Mouse (Mus musculus): ENCODE data around the gene Ksr2.
"Not testable (repeated sequence)": the region's sequence is repeated elsewhere in the genome, so short reads cannot be mapped to it uniquely, and the experiment has no call there.

Gene Ksr2

GRCm38 (mm10) chr5:117614331-117615024 is 200.7 kb downstream of the Ksr2 start:
- DNase-seq (ENCODE audit: low read depth, low spot score), result peak; percentile 86

- no peak for DNase-seq (ENCODE audit: low read depth, low spot score)
Observed at GRCm38 (mm10) chr5:117620292-117620691, 206.5 kb downstream of the Ksr2 start.

- no peak for DNase-seq (ENCODE audit: low read depth, low spot score)
Observed at GRCm38 (mm10) chr5:117622221-117622620, 208.4 kb downstream of the Ksr2 start.

- not testable (repeated sequence) for DNase-seq (ENCODE audit: low read depth, low spot score)
Observed at GRCm38 (mm10) chr5:117623206-117623605, 209.4 kb downstream of the Ksr2 start.

GRCm38 (mm10) chr5:117626907-117627306 is 213.1 kb downstream of the Ksr2 start:
- peak; percentile 64 for DNase-seq (ENCODE audit: low read depth, low spot score)

GRCm38 (mm10) chr5:117628351-117628750 is 214.6 kb downstream of the Ksr2 start:
- DNase-seq (ENCODE audit: low read depth, low spot score), result peak; percentile 65

GRCm38 (mm10) chr5:117629570-117629969 is 215.8 kb downstream of the Ksr2 start:
- DNase-seq (ENCODE audit: low read depth, low spot score), result no peak

GRCm38 (mm10) chr5:117635211-117635610 is 221.4 kb downstream of the Ksr2 start:
- DNase-seq (ENCODE audit: low read depth, low spot score), result no peak

GRCm38 (mm10) chr5:117635838-117636237 is 222.0 kb downstream of the Ksr2 start:
- DNase-seq (ENCODE audit: low read depth, low spot score), result no peak

GRCm38 (mm10) chr5:117641585-117641984 is 227.8 kb downstream of the Ksr2 start:
- DNase-seq (ENCODE audit: low read depth, low spot score), result no peak

- DNase-seq (ENCODE audit: low read depth, low spot score), result no peak
Observed at GRCm38 (mm10) chr5:117651238-117651886, 237.6 kb downstream of the Ksr2 start.

- peak; percentile 37 for DNase-seq (ENCODE audit: low read depth, low spot score)
Observed at GRCm38 (mm10) chr5:117658641-117659040, 244.8 kb downstream of the Ksr2 start.

GRCm38 (mm10) chr5:117659596-117659995 is 245.8 kb downstream of the Ksr2 start:
- DNase-seq (ENCODE audit: low read depth, low spot score), result no peak

- no peak for DNase-seq (ENCODE audit: low read depth, low spot score)
Observed at GRCm38 (mm10) chr5:117665181-117665580, 251.4 kb downstream of the Ksr2 start.

- no peak for DNase-seq (ENCODE audit: low read depth, low spot score)
Observed at GRCm38 (mm10) chr5:117667314-117667713, 253.5 kb downstream of the Ksr2 start.

GRCm38 (mm10) chr5:117669265-117669664 is 255.5 kb downstream of the Ksr2 start:
- no peak for DNase-seq (ENCODE audit: low read depth, low spot score)

- no peak for DNase-seq (ENCODE audit: low read depth, low spot score)
Observed at GRCm38 (mm10) chr5:117669843-117670242, 256.0 kb downstream of the Ksr2 start.

- DNase-seq (ENCODE audit: low read depth, low spot score), result no peak
Observed at GRCm38 (mm10) chr5:117671362-117671761, 257.6 kb downstream of the Ksr2 start.

- no peak for DNase-seq (ENCODE audit: low read depth, low spot score)
Observed at GRCm38 (mm10) chr5:117675840-117676239, 262.0 kb downstream of the Ksr2 start.

- DNase-seq (ENCODE audit: low read depth, low spot score), result no peak
Observed at GRCm38 (mm10) chr5:117677231-117677630, 263.4 kb downstream of the Ksr2 start.

- DNase-seq (ENCODE audit: low read depth, low spot score), result no peak
Observed at GRCm38 (mm10) chr5:117678371-117678770, 264.6 kb downstream of the Ksr2 start.

GRCm38 (mm10) chr5:117682226-117682625 is 268.4 kb downstream of the Ksr2 start:
- DNase-seq (ENCODE audit: low read depth, low spot score), result no peak

- no peak for DNase-seq (ENCODE audit: low read depth, low spot score)
Observed at GRCm38 (mm10) chr5:117684491-117684890, 270.7 kb downstream of the Ksr2 start.
